Mouse (Mus musculus) c-Kit-positive CD71-positive TER-119-positive erythroid progenitor cells, embryonic 14.5 days (primary cell): ENCODE results near the gene Klk6.
A peak's percentile ranks its signal among the peaks of the same experiment; 100 is the strongest.

Experiments used
- DNase-seq: peaks from one replicate; pipeline ENCODE4 v3.0.0-alpha.2; 2013; ENCODE audit warnings: low spot score

The Klk6 gene

GRCm38 (mm10) chr7:43826056-43826455 is 1.8 kb downstream of the Klk6 start:
- no peak for DNase-seq

- no peak for DNase-seq
Observed at GRCm38 (mm10) chr7:43827706-43828105, 3.4 kb downstream of the Klk6 start.

- no peak for DNase-seq
Observed at GRCm38 (mm10) chr7:43829006-43829405, 4.7 kb downstream of the Klk6 start.

- DNase-seq, result no peak
Observed at GRCm38 (mm10) chr7:43841701-43842100, 17.4 kb downstream of the Klk6 start, which contains the start of gene Klk5. Klk5 (plus strand) TSS chr7:43841971.

- no peak for DNase-seq
Observed at GRCm38 (mm10) chr7:43843801-43844200, 19.5 kb downstream of the Klk6 start.

GRCm38 (mm10) chr7:43851616-43852015 is 27.3 kb downstream of the Klk6 start:
- no peak for DNase-seq

GRCm38 (mm10) chr7:43854642-43855380 is 30.5 kb downstream of the Klk6 start:
- DNase-seq, result no peak

GRCm38 (mm10) chr7:43855709-43856108 is 31.4 kb downstream of the Klk6 start:
- DNase-seq, result no peak

- no peak for DNase-seq
Observed at GRCm38 (mm10) chr7:43856307-43856706, 32.0 kb downstream of the Klk6 start.

- no peak for DNase-seq
Observed at GRCm38 (mm10) chr7:43857501-43857900, 33.2 kb downstream of the Klk6 start.

- DNase-seq, result no peak
Observed at GRCm38 (mm10) chr7:43860411-43860810, 36.1 kb downstream of the Klk6 start.

- peak; percentile 22 for DNase-seq
Observed at GRCm38 (mm10) chr7:43873237-43873636, 48.9 kb downstream of the Klk6 start.

- no peak for DNase-seq
Observed at GRCm38 (mm10) chr7:43873674-43874073, 49.4 kb downstream of the Klk6 start.

- DNase-seq, result no peak
Observed at GRCm38 (mm10) chr7:43874868-43875375, 50.6 kb downstream of the Klk6 start.

- DNase-seq, result no peak
Observed at GRCm38 (mm10) chr7:43876444-43876843, 52.1 kb downstream of the Klk6 start.

- DNase-seq, result no peak
Observed at GRCm38 (mm10) chr7:43878281-43878680, 54.0 kb downstream of the Klk6 start.

GRCm38 (mm10) chr7:43880912-43881311 is 56.6 kb downstream of the Klk6 start, which contains the start of gene Klk4:
Klk4 (plus strand) TSS chr7:43881160.
- DNase-seq, result no peak
